Mouse (Mus musculus) right cerebral cortex, adult 18-20 months (tissue): ENCODE results near the gene Ssxb3.
"Not testable (repeated sequence)": the region's sequence is repeated elsewhere in the genome, so short reads cannot be mapped to it uniquely, and the experiment has no call there.

Experiments used
- DNase-seq: peaks from one replicate; pipeline ENCODE4 v3.0.0; 2022; ENCODE audit warnings: mixed read lengths

The Ssxb3 gene

DNA sequence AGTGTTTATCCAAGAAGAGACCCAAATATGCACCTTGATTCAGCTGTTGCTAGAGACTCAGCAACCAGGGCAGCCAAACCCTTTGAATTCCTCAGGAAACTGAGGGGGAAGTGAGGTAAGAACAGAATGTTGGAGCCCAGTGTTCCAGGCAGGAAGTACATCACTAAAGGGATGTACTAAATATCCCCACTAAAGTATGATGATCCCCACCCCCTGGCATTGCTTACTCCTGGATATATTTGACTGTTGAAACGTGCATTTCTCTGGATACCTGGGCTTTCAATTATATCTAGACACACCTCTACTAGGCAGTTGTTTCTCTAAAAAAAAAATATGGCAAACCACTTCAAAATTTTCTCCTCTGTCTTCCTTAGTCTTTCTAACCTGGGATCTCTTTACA is at the start of gene Ssxb3:
Gene Ssxb3 (minus strand): TSS at position 101 of the 400 bp plus-strand sequence.
- not testable (repeated sequence) for DNase-seq

DNA sequence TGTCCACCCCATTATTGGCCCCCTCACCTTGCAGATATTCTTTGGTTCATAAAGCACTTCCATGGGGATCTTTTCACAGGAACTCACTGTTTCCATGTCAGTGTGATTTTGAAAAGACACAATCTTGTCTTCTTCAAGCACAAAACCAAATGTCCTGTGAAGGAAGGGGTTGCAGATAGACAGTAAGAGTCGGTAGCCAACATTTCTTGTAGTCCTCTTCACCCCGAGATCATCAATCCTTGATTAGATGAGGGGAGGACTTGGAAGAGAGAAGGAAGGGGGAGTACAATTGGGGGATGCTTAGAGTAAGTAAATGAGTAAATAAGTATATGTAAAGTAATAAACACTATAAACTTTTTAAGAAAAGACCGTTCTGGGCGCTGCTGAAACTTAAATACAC is 43.5 kb downstream of the Ssxb3 start, which contains the start of gene Ssxb6:
Gene Ssxb6 (minus strand): TSS at position 101 of the 400 bp plus-strand sequence.
- not testable (repeated sequence) for DNase-seq
